Mouse (Mus musculus) hindbrain, embryonic 15.5 days (tissue): ENCODE measurements around the gene Slc30a7. TPM values are rescaled to one million over a fixed set of nuclear protein-coding genes. Genes with fewer than 3 reads are reported as not detected.

Experiments used
- ATAC-seq: fragments of 200-750 bp; cut with Nextera tagmentation; 2 replicates; pipeline ENCODE4 v1.8.0; 2017; ENCODE audit warnings: low read depth, moderate number of reproducible peaks, moderate TSS enrichment; ENCODE audit not compliant: low FRiP score
- H3K27ac ChIP-seq: fragments of 300-500 bp; sonication (generic); replicated peaks from 2 replicates; pipeline ENCODE4 v1.5.1; 2015; ENCODE audit warnings: mild to moderate bottlenecking, inconsistent platforms
- H3K27me3 ChIP-seq: fragments of 300-500 bp; sonication (generic); 2 replicates; pipeline ENCODE4 v1.6.1; 2015; ENCODE audit warnings: control low read depth, inconsistent platforms
- H3K36me3 ChIP-seq: fragments of 300-500 bp; sonication (generic); 2 replicates; pipeline ENCODE4 v1.6.1; 2015; ENCODE audit warnings: control low read depth, inconsistent platforms
- H3K4me1 ChIP-seq: fragments of 300-500 bp; sonication (generic); replicated peaks from 2 replicates; pipeline ENCODE4 v1.6.1; 2015; ENCODE audit warnings: control low read depth, inconsistent platforms
- H3K4me2 ChIP-seq: fragments of 300-500 bp; sonication (generic); 2 replicates; pipeline ENCODE4 v1.6.1; 2015; ENCODE audit warnings: moderate library complexity, mild to moderate bottlenecking, inconsistent platforms
- H3K4me3 ChIP-seq: fragments of 300-500 bp; sonication (generic); 2 replicates; pipeline ENCODE4 v1.5.1; 2015; ENCODE audit warnings: mild to moderate bottlenecking, inconsistent platforms
- H3K9ac ChIP-seq: fragments of 300-500 bp; sonication (generic); 2 replicates; pipeline ENCODE4 v1.6.1; 2015; ENCODE audit warnings: inconsistent platforms
- H3K9me3 ChIP-seq: fragments of 300-500 bp; sonication (generic); 2 replicates; pipeline ENCODE4 v1.6.1; 2016; ENCODE audit warnings: control low read depth, inconsistent platforms
- WGBS: fragments of 180-500 bp; shearing (Covaris S2); methylation state at CpG from one replicate; pipeline ENCODE4 v1.1.7; 2015; 5-methylcytosine and 5-hydroxymethylcytosine counted together
- polyA plus RNA-seq: library from polyadenylated mRNA; unstranded; fragments of >200 nt; fragmentation: Nextera tagmentation; extraction: Ambion mirVana; gene quantifications from 2 replicates; pipeline ENCODE4 v1.2.1, GENCODE M21; 2015

Gene Slc30a7
- 16.7 and 21.0 TPM in 2 replicates for polyA plus RNA-seq

DNA sequence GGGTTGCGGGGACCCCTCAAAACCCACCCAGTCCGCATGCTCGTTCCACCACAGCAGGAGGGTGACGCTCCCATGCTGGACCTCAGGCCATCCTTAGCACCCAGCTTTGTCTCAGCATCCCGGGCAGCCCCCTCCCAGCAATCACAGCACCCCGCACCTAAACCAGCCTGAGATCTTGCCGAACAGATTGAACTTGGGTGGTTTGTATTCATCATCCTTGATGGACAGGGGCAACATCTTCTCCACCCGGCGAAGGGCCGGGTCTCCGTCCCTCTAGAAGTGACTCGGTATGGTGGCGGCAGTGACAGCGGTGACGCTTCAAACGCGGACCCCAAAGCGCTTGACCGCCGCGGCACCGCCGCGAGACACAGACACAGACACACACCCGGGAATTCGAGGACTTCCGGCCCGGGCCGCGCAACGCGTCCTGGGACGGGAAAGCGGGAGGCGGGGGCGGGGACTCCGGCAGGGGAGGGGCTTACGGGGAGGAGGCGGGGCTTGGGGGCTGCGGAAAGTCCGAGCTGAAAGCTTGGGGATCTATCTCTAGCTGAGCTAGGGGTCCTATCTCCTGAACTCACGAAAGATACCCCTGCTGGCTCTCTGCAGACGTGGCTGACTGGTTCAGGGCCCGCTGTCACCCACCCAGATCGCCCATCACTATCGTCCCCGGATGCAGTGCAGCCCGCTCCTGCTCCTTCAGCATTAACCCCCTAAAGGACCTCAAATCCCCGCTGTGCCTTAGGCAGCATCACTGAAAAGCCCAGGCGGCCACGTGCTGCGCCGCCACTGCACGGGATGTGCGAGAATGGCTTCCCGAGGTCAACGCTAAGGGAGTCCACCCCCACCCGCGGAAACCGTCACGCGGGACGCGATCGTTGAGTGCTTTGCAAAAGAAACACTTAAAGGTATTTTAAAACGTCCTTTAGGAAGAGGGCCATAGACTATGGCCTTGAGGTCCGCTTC, at the start of gene Slc30a7, which contains the start of gene Extl2:
Slc30a7 (minus strand) TSS at position 429 of the 963 bp plus-strand sequence.
Extl2 (plus strand) TSS at position 485 of the 963 bp plus-strand sequence.
- ATAC-seq: peak; percentile 93
- under 1% methylated on average over 66 of the region's 67 CpGs for WGBS
- Histone ChIP-seq H3K4me3 (peak within 1 kb of the TSS; percentile 57), H3K27me3 (no peaks in the 10 kb centered on the region), H3K9me3 (no peaks in the 10 kb centered on the region), H3K9ac (peak within 1 kb of the TSS; percentile 55), H3K4me2 (peak within 1 kb of the TSS; percentile 73), H3K4me1 (peaks cover 31% of the 10 kb centered on the region), H3K27ac (peak within 1 kb of the TSS; percentile 88), H3K36me3 (no peaks in the 10 kb centered on the region)

GRCm38 (mm10) chr3:116047034-116047433, 39.8 kb upstream of the Slc30a7 start:
- Histone ChIP-seq H3K4me3 (no peak overlapping the region), H3K9me3 (no peaks in the 10 kb centered on the region), H3K4me2 (no peak overlapping the region), H3K27ac (peak overlapping the region; percentile 36), H3K9ac (no peak overlapping the region), H3K36me3 (no peaks in the 10 kb centered on the region), H3K4me1 (no peaks in the 10 kb centered on the region), H3K27me3 (no peaks in the 10 kb centered on the region)
- 33% methylated on average over 5 of the region's 5 CpGs for WGBS
- peak; percentile 66; the same call in 1 of the 2 replicates for ATAC-seq

DNA sequence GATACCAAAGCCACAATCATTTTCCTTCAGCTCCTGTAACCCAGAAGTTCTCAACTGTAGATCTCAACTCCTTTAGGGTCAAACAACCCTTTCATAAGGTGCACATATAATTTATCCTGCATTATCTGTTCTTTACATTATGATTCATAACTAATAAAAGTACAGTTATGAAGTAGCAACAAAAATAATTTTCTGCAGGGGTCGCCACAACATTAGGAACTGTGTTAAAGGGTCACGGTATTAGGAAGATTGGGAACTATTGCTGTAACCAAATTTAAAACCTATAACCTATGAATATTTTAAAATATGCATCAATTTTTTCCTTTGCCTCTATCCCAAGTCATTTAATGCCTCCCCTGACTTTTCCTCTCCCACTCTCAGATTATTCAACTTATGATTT, 38.8 kb upstream of the Slc30a7 start:
- no peak overlapping the region for H3K4me3 ChIP-seq
- H3K4me2 ChIP-seq: no peak overlapping the region
- ATAC-seq: no peak
- WGBS: 80% methylated on average over 2 of the region's 2 CpGs
- no peaks in the 10 kb centered on the region for H3K36me3 ChIP-seq
- H3K27me3 ChIP-seq: no peaks in the 10 kb centered on the region
- no peaks in the 10 kb centered on the region for H3K4me1 ChIP-seq
- no peak overlapping the region for H3K27ac ChIP-seq
- H3K9me3 ChIP-seq: no peaks in the 10 kb centered on the region
- H3K9ac ChIP-seq: no peak overlapping the region

- Histone ChIP-seq H3K36me3 (no peaks in the 10 kb centered on the region), H3K4me1 (no peaks in the 10 kb centered on the region), H3K27ac (no peak overlapping the region), H3K27me3 (no peaks in the 10 kb centered on the region), H3K9me3 (no peaks in the 10 kb centered on the region), H3K4me2 (no peak overlapping the region), H3K9ac (no peak overlapping the region), H3K4me3 (no peak overlapping the region)
- ATAC-seq: no peak
- 84% methylated on average over 3 of the region's 3 CpGs for WGBS
Measured at GRCm38 (mm10) chr3:116040776-116041175, 33.6 kb upstream of the Slc30a7 start.

DNA sequence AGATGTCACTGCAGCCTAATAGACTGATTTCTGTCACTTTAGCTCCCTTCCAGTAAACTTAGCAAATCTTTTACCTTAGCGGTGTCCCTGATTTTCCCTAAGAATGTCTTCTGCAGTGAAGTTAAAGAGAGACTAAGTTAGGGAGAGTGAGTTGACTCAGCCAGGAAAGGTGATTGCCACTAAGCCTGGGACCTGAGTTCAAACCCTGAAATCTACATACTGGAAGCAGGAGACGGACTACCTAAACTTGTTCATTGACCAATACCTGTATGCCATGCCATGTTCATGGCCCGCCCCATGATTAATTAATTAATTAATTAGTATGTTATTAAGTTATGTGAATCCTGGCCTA, 26.6 kb upstream of the Slc30a7 start:
- Histone ChIP-seq H3K27me3 (no peaks in the 10 kb centered on the region), H3K4me2 (no peak overlapping the region), H3K9me3 (no peaks in the 10 kb centered on the region), H3K36me3 (no peaks in the 10 kb centered on the region), H3K9ac (no peak overlapping the region), H3K27ac (no peak overlapping the region), H3K4me3 (no peak overlapping the region), H3K4me1 (no peaks in the 10 kb centered on the region)
- WGBS: 59% methylated on average over 3 of the region's 3 CpGs
- peak; percentile 56 for ATAC-seq

DNA sequence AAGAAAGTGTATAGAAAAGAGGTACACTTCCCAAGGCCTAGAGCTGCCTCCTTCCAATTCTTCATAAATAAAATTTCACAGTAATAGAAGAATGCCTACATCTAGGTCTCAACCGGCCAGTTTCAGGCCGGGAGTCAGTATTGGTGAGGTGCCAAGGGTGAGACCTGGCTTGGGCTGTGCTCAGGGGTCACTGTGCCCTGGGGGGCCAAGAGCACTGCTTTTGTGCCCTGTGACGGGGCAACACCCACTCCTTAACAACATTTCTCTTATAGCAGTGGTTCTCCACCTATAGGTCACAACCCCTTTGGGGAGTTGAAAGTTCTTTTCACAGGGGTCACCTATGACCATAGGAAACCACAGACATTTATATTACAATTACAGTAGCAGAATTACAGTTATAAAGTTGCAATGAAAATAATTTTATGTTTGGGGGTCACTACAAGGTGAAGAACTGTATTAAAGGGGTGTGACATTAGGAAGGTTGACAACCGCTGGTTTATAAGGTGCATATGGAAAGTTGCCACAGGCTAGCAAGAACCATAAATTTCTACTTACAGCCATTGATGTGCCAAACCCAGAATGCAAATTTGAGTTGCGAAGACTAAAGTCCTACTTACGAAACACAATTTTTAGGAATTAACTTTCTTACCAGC, 26.1 kb upstream of the Slc30a7 start:
- H3K27ac ChIP-seq: no peak overlapping the region
- peak; percentile 61; the same call in 1 of the 2 replicates for ATAC-seq
- H3K4me3 ChIP-seq: no peak overlapping the region
- H3K9me3 ChIP-seq: no peaks in the 10 kb centered on the region
- H3K36me3 ChIP-seq: no peaks in the 10 kb centered on the region
- no peak overlapping the region for H3K9ac ChIP-seq
- WGBS: 45% methylated on average over 6 of the region's 6 CpGs
- H3K4me2 ChIP-seq: no peak overlapping the region
- H3K4me1 ChIP-seq: no peaks in the 10 kb centered on the region
- H3K27me3 ChIP-seq: no peaks in the 10 kb centered on the region

- 0 out of 2 replicates have a peak, but pooled peaks have one; percentile 46 for ATAC-seq
- no peaks in the 10 kb centered on the region for H3K27me3 ChIP-seq
- peaks cover 11% of the 10 kb centered on the region for H3K36me3 ChIP-seq
- H3K4me3 ChIP-seq: no peak overlapping the region
- WGBS: 74% methylated on average over 11 of the region's 11 CpGs
- no peaks in the 10 kb centered on the region for H3K9me3 ChIP-seq
- H3K4me1 ChIP-seq: no peaks in the 10 kb centered on the region
- H3K4me2 ChIP-seq: no peak overlapping the region
- no peak overlapping the region for H3K27ac ChIP-seq
- H3K9ac ChIP-seq: no peak overlapping the region
Measured at GRCm38 (mm10) chr3:116030152-116030788, 23.1 kb upstream of the Slc30a7 start.

DNA sequence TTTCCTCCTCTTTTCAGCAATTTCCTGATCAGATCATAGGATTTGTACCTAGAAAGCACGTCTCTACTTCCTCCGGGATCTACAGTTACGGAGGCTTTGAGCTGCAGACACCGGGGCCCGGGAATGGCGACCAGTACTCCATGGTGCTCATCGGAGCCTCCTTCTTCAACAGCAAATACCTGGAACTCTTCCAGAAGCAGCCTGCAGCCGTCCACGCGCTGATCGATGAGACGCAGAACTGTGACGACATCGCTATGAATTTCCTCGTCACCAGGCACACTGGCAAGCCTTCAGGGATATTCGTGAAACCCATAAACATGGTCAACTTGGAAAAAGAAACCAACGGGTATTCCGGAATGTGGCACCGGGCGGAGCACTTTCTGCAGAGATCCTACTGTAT, 19.8 kb upstream of the Slc30a7 start:
- Histone ChIP-seq H3K27me3 (no peaks in the 10 kb centered on the region), H3K4me1 (no peaks in the 10 kb centered on the region), H3K9ac (no peak overlapping the region), H3K9me3 (no peaks in the 10 kb centered on the region), H3K27ac (no peak overlapping the region), H3K4me3 (no peak overlapping the region), H3K36me3 (peaks cover 11% of the 10 kb centered on the region), H3K4me2 (no peak overlapping the region)
- WGBS: 90% methylated on average over 20 of the region's 20 CpGs
- no peak for ATAC-seq

DNA sequence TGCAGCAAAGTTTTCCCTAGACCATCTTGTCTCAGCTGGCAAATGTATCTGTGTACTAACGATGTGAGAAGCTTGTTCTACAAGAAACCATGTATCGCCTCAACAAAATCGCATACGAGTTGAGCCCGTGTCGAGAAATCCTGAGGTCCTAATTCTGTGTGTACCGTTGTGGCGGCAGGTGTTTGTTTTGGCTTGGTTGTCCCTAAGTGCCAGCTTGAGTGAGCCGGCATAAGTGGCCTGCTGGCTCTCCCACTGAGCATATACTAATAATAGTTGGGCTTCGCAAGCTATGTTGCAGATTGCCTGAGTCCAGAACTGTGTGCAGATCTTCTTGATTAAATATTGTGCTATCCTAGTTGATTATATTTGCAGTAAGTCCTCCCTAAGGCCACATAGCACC, 18.5 kb upstream of the Slc30a7 start:
- no peak overlapping the region for H3K9ac ChIP-seq
- H3K27ac ChIP-seq: no peak overlapping the region
- peaks cover 11% of the 10 kb centered on the region for H3K36me3 ChIP-seq
- H3K4me1 ChIP-seq: no peaks in the 10 kb centered on the region
- no peak for ATAC-seq
- no peaks in the 10 kb centered on the region for H3K9me3 ChIP-seq
- no peak overlapping the region for H3K4me2 ChIP-seq
- 78% methylated on average over 10 of the region's 10 CpGs for WGBS
- no peak overlapping the region for H3K4me3 ChIP-seq
- no peaks in the 10 kb centered on the region for H3K27me3 ChIP-seq

DNA sequence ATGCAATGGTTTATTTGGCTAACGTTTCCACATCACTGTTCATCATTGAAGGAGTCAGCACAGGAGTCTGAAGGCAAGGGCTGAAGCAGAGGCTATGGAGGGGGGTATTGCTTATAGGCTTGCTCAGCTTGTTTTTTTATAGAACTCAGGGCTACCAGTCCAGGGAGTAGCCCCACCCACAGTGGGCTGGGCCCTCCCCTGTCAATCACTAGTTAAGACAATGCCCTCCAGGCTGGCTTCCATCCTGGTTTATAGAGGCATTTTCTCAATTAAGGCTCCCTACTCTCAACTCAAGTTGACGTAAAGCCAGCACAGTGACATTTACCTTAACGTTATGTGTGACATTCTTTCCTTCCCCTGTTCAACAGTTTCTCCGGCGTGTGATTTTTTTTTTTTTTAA, 17.5 kb upstream of the Slc30a7 start:
- Histone ChIP-seq H3K4me3 (no peak overlapping the region), H3K4me1 (no peaks in the 10 kb centered on the region), H3K9me3 (no peaks in the 10 kb centered on the region), H3K27ac (no peak overlapping the region), H3K4me2 (no peak overlapping the region), H3K36me3 (peaks cover 11% of the 10 kb centered on the region), H3K27me3 (no peaks in the 10 kb centered on the region), H3K9ac (no peak overlapping the region)
- ATAC-seq: no peak
- WGBS: 83% methylated on average over 5 of the region's 5 CpGs

DNA sequence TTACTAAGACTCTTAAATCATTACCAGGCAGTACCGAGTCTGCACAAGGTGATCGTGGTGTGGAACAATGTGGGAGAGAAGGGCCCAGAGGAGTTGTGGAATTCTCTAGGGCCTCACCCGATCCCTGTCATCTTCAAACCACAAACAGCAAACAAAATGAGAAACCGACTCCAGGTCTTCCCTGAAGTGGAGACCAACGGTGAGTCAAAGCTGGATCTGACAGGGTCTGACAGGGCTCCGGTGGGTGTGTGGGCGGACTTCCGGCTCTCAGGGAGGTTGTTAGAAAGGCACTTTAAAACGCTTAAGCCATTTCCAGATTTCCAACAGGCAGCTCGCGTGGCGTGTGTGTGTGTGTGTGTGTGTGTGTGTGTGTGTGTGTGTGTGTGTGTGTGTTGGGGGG, 17.0 kb upstream of the Slc30a7 start:
- Histone ChIP-seq H3K9ac (no peak overlapping the region), H3K27me3 (no peaks in the 10 kb centered on the region), H3K4me3 (no peak overlapping the region), H3K4me1 (no peaks in the 10 kb centered on the region), H3K36me3 (peaks cover 11% of the 10 kb centered on the region), H3K4me2 (no peak overlapping the region), H3K27ac (no peak overlapping the region), H3K9me3 (no peaks in the 10 kb centered on the region)
- 88% methylated on average over 12 of the region's 12 CpGs for WGBS
- no peak for ATAC-seq

GRCm38 (mm10) chr3:116019136-116019535, 11.9 kb upstream of the Slc30a7 start:
- Histone ChIP-seq H3K9ac (no peak overlapping the region), H3K9me3 (no peaks in the 10 kb centered on the region), H3K27me3 (no peaks in the 10 kb centered on the region), H3K4me2 (no peak overlapping the region), H3K4me3 (no peak overlapping the region), H3K36me3 (no peaks in the 10 kb centered on the region), H3K27ac (no peak overlapping the region), H3K4me1 (no peaks in the 10 kb centered on the region)
- WGBS: 93% methylated on average over 5 of the region's 5 CpGs
- ATAC-seq: no peak
